Mouse (Mus musculus): ENCODE data around the gene Poldip3. TPM values are rescaled to one million over a fixed set of nuclear protein-coding genes. Genes with fewer than 3 reads are reported as not detected.
"Not testable (repeated sequence)": the region's sequence is repeated elsewhere in the genome, so short reads cannot be mapped to it uniquely, and the experiment has no call there.

The Poldip3 gene
- polyA plus RNA-seq, 1 experiment from 2014 or later, result 173 TPM

- H3K9ac ChIP-seq, result no peak overlapping the region
- no peak overlapping the region for H3K4me3 ChIP-seq (replicated peaks)
- H3K27me3 ChIP-seq, result no peaks in the 10 kb centered on the region
- 89% methylated on average over 6 of the region's 6 CpGs for WGBS
- no peak for ATAC-seq (ENCODE audit: low FRiP score)
- peaks cover 27% of the 10 kb centered on the region for H3K36me3 ChIP-seq (replicated peaks)
- H3K27ac ChIP-seq, result no peak overlapping the region
- H3K9me3 ChIP-seq, result no peaks in the 10 kb centered on the region
- H3K4me1 ChIP-seq, result peaks cover 32% of the 10 kb centered on the region
- no peak overlapping the region for H3K4me2 ChIP-seq
Measured at GRCm38 (mm10) chr15:83145541-83145940, 3.6 kb downstream of the Poldip3 start.

- ATAC-seq (ENCODE audit: low FRiP score), result no peak
- Histone ChIP-seq H3K36me3 (replicated peaks) (peaks cover 39% of the 10 kb centered on the region), H3K27ac (peak overlapping the region; percentile 42; the same call in 1 of the 2 replicates), H3K9ac (no peak overlapping the region), H3K4me3 (replicated peaks) (no peak overlapping the region), H3K9me3 (no peaks in the 10 kb centered on the region), H3K27me3 (no peaks in the 10 kb centered on the region), H3K4me1 (peaks cover 25% of the 10 kb centered on the region), H3K4me2 (no peak overlapping the region)
- WGBS, result 29% methylated on average over 5 of the region's 5 CpGs
Measured at GRCm38 (mm10) chr15:83142861-83143260, 6.3 kb downstream of the Poldip3 start.

DNA sequence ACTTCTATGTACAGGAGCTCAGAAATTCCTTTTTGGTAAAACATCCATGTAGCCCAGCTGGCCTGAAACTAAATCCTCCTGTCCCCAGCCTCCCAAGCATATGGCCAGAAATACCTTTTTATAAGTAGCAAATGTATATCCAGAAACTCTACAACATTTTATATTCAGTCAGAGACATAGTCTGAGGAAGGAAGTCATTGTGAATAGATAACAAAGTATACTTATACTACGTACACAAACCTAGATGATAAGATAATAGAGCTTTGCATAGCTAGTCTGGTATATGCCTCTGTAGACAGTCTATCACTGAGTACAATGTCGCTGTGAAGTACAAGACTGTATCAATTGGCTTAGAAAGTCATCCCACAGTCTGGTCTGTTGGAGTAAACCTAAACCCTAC, 13.5 kb downstream of the Poldip3 start:
- ATAC-seq (ENCODE audit: low FRiP score), result no peak
- Histone ChIP-seq H3K27me3 (no peaks in the 10 kb centered on the region), H3K9me3 (no peaks in the 10 kb centered on the region), H3K4me1 (no peaks in the 10 kb centered on the region), H3K27ac (no peak overlapping the region), H3K36me3 (replicated peaks) (peaks cover 83% of the 10 kb centered on the region), H3K4me2 (no peak overlapping the region), H3K4me3 (replicated peaks) (no peak overlapping the region), H3K9ac (no peak overlapping the region)
- 90% methylated on average over 2 of the region's 2 CpGs for WGBS

DNA sequence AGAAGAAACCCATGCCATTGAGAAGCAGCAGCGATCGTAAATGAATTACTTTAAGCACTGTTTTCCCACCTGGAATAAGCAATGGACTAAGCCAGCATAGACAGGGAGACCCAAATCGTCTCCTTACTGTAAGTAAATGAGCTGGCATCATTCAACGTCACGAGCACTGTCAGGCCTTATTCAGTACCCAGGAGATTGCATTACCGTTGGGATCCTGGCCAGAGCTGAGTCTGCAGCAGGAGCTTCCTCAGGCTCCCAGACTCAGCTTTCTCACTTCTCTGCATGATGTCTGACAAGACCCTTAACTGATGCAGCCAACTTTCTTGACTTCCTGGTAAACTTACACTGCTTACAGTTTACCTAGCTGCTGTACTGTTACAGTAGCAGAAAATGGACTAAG, 14.5 kb downstream of the Poldip3 start:
- ATAC-seq (ENCODE audit: low FRiP score), result no peak
- Histone ChIP-seq H3K9ac (no peak overlapping the region), H3K9me3 (no peaks in the 10 kb centered on the region), H3K27ac (no peak overlapping the region), H3K4me2 (no peak overlapping the region), H3K36me3 (replicated peaks) (peaks cover 92% of the 10 kb centered on the region), H3K4me3 (replicated peaks) (no peak overlapping the region), H3K27me3 (no peaks in the 10 kb centered on the region), H3K4me1 (no peaks in the 10 kb centered on the region)
- WGBS, result 93% methylated on average over 6 of the region's 6 CpGs

DNA sequence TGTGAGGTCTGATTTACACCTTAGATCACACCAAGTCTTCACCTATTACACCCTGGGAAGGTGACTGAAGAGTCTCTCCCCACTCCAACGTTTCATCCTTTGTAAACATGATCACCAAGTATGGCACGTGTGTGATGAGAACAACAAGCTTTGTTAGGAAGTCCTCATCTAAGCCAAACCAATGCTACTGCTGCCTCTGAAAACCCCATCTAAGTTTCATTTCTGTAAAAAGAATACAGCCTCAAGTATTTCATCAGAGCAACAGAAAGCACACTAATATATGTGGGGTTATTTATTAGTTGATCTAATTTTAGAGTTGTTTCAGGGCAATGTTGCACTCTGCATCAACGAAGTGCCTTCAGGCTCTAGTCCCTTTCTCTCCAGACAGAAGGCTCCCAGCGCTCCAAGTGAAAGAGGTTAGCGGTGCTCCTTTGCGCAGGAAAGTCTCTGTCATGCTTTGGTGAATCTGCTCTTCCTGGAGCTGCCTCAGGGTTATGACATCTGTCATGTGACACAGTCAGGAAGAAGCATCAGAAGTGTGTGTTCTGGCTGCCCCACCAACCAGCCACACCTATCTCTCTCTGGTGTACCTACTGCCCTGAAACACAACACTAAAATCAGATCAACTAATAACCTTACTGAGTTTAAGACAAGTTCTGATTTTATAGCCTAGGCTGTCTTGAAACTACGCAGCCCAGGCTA, 19.5 kb downstream of the Poldip3 start:
- H3K9me3 ChIP-seq, result no peaks in the 10 kb centered on the region
- ATAC-seq (ENCODE audit: low FRiP score), result no peak
- peaks cover 93% of the 10 kb centered on the region for H3K36me3 ChIP-seq (replicated peaks)

GRCm38 (mm10) chr15:83127037-83127436, 22.1 kb downstream of the Poldip3 start:
- not testable (repeated sequence) for H3K4me2 ChIP-seq; H3K27ac ChIP-seq; H3K9ac ChIP-seq; H3K4me1 ChIP-seq; H3K27me3 ChIP-seq; H3K4me3 ChIP-seq (replicated peaks); H3K9me3 ChIP-seq; ATAC-seq (ENCODE audit: low FRiP score)
- 71% methylated on average over 3 of the region's 3 CpGs for WGBS
- H3K36me3 ChIP-seq (replicated peaks), result peaks cover 68% of the 10 kb centered on the region

More for the DNA sequence above, 19.5 kb downstream of the Poldip3 start:
- no peaks in the 10 kb centered on the region for H3K27me3 ChIP-seq
- no peak overlapping the region for H3K9ac ChIP-seq
- H3K27ac ChIP-seq, result no peak overlapping the region
- H3K4me1 ChIP-seq, result 0 out of 2 replicates have a peak, but pooled peaks cover 5% of the 10 kb centered on the region
- no peak overlapping the region for H3K4me2 ChIP-seq
- H3K4me3 ChIP-seq (replicated peaks), result no peak overlapping the region
- 91% methylated on average over 7 of the region's 7 CpGs for WGBS

DNA sequence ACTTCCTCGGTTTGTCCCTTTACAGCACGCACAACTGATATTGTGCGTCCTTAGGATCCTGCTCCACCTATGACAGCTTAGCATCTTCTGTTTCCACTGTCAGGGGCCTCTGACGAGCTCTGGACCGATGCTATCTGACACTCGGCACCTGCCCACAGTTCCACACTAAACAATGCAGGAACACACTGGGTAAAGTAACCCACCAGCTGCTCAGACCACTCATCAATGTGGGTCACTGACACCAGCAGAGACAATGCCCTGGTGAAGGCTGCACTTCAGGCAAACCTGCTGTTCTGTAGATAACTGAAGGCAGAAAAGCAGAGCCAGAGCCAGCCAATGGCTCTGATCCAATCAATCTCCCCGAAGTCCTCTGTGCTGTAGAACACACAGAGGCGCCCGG, 22.6 kb downstream of the Poldip3 start:
- WGBS, result 90% methylated on average over 9 of the region's 9 CpGs
- ATAC-seq (ENCODE audit: low FRiP score), result no peak
- Histone ChIP-seq H3K27ac (no peak overlapping the region), H3K4me2 (no peak overlapping the region), H3K4me3 (replicated peaks) (no peak overlapping the region), H3K36me3 (replicated peaks) (peaks cover 63% of the 10 kb centered on the region), H3K27me3 (no peaks in the 10 kb centered on the region), H3K4me1 (peaks cover 8% of the 10 kb centered on the region), H3K9ac (no peak overlapping the region), H3K9me3 (no peaks in the 10 kb centered on the region)

- H3K36me3 ChIP-seq (replicated peaks), result peaks cover 52% of the 10 kb centered on the region
- H3K4me2 ChIP-seq, result no peak overlapping the region
- H3K4me1 ChIP-seq, result peaks cover 17% of the 10 kb centered on the region
- WGBS, result 77% methylated on average over 5 of the region's 5 CpGs
- no peak overlapping the region for H3K9ac ChIP-seq
- no peak overlapping the region for H3K4me3 ChIP-seq (replicated peaks)
- ATAC-seq (ENCODE audit: low FRiP score), result no peak
- H3K9me3 ChIP-seq, result no peaks in the 10 kb centered on the region
- 0 out of 2 replicates have a peak overlapping the region, but pooled peaks have one; percentile 38 for H3K27ac ChIP-seq
- H3K27me3 ChIP-seq, result no peaks in the 10 kb centered on the region
Measured at GRCm38 (mm10) chr15:83124625-83125024, 24.6 kb downstream of the Poldip3 start.

- peak within 1 kb of the TSS; percentile 85 for H3K4me2 ChIP-seq
Measured at GRCm38 (mm10) chr15:83122566-83123145, 26.5 kb downstream of the Poldip3 start, which contains the start of gene Rrp7a. Rrp7a (minus strand) TSS chr15:83122801.

DNA sequence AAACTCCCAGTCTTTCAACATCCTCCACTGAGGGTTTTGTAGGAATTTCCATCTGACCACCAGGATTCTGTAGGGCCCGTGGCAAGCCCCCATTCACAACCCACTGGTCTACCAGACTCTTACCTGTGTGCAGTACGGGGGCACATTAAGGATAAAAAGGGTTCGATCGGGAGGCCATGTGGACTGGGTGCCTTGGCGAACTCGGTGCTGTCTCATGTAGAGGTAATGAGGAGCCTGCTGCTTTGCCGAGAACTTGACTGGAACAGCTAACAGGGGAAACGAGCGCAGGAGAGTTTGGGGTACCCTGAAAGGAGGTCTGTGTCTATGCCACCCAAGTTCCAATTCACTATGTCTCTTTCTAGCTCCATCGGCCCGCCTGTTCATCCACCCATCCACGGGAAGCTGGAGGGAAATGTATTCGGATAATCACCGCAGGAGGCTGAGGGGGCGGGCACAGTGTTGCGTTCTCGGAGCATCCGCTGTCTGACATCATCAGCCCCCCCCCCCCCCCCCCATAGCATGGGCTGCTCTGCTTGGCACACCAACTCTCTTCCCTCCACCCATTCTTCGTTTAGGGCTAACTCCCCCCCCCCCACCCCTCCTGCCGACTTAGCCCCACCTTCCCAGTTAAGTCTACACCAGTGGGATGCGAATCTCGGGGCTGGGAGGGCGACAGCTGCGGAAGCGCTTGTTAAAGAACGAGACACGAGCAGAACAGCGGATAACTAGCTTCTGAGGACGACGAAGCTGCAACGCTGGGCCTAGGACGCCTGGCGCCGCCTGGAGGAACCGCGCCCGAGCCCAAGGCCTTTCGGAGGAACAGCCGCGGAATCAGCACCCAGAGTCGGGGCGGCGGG, 27.2 kb downstream of the Poldip3 start:
- H3K27ac ChIP-seq, result peak overlapping the region; percentile 68
- H3K36me3 ChIP-seq (replicated peaks), result peaks cover 50% of the 10 kb centered on the region
- H3K4me1 ChIP-seq, result peaks cover 16% of the 10 kb centered on the region
- WGBS, result 4% methylated on average over 42 of the region's 43 CpGs
- H3K4me2 ChIP-seq, result peak overlapping the region; percentile 85
- no peaks in the 10 kb centered on the region for H3K27me3 ChIP-seq
- peak overlapping the region; percentile 81 for H3K4me3 ChIP-seq (replicated peaks)
- peak; percentile 58 for ATAC-seq (ENCODE audit: low FRiP score)
- peak overlapping the region; percentile 69 for H3K9ac ChIP-seq
- H3K9me3 ChIP-seq, result no peaks in the 10 kb centered on the region

More at GRCm38 (mm10) chr15:83122566-83123145, 26.5 kb downstream of the Poldip3 start, which contains the start of gene Rrp7a:
- peak; percentile 89 for ATAC-seq (ENCODE audit: low FRiP score)
- H3K36me3 ChIP-seq (replicated peaks), result peaks cover 50% of the 10 kb centered on the region
- peak within 1 kb of the TSS; percentile 68 for H3K27ac ChIP-seq
- H3K27me3 ChIP-seq, result no peaks in the 10 kb centered on the region
- peak within 1 kb of the TSS; percentile 69 for H3K9ac ChIP-seq
- no peaks in the 10 kb centered on the region for H3K9me3 ChIP-seq
- peak within 1 kb of the TSS; percentile 81 for H3K4me3 ChIP-seq (replicated peaks)
- WGBS, result 10% methylated on average over 32 of the region's 32 CpGs
- peaks cover 17% of the 10 kb centered on the region for H3K4me1 ChIP-seq

DNA sequence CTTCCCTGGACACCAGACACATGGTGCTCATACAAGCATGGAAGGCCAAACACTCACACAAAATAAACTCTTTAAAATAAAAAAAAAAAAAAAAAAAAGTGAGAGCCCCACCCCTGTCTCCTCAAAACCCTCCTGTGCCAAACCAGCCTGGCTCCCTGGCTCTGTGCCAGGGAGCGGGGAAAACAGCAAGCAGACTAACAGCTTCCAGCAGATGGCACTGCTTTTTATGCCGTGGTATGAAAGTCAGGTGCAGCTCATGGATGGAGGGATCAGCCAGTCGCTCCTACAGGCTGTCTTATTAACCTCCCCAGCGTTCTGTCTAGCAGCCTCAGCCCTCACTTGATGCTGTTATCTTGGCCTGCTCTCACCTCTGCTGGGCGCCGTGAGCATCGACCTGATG, 30.8 kb downstream of the Poldip3 start:
- Histone ChIP-seq H3K36me3 (replicated peaks) (peaks cover 60% of the 10 kb centered on the region), H3K4me1 (peaks cover 25% of the 10 kb centered on the region), H3K27ac (no peak overlapping the region), H3K9me3 (no peaks in the 10 kb centered on the region), H3K4me3 (replicated peaks) (no peak overlapping the region), H3K27me3 (no peaks in the 10 kb centered on the region), H3K9ac (no peak overlapping the region), H3K4me2 (no peak overlapping the region)
- WGBS, result 63% methylated on average over 7 of the region's 7 CpGs
- ATAC-seq (ENCODE audit: low FRiP score), result no peak

- Histone ChIP-seq H3K27me3 (no peaks in the 10 kb centered on the region), H3K4me1 (peaks cover 23% of the 10 kb centered on the region), H3K9ac (no peak overlapping the region), H3K27ac (no peak overlapping the region), H3K4me2 (no peak overlapping the region), H3K4me3 (replicated peaks) (no peak overlapping the region), H3K36me3 (replicated peaks) (peaks cover 56% of the 10 kb centered on the region), H3K9me3 (no peaks in the 10 kb centered on the region)
- 39% methylated on average over 6 of the region's 6 CpGs for WGBS
- 0 out of 2 replicates have a peak, but pooled peaks have one; percentile 9 for ATAC-seq (ENCODE audit: low FRiP score)
Measured at GRCm38 (mm10) chr15:83115071-83115470, 34.1 kb downstream of the Poldip3 start.
